Mouse (Mus musculus): ENCODE results near the gene Zbtb9.

The Zbtb9 gene

DNA sequence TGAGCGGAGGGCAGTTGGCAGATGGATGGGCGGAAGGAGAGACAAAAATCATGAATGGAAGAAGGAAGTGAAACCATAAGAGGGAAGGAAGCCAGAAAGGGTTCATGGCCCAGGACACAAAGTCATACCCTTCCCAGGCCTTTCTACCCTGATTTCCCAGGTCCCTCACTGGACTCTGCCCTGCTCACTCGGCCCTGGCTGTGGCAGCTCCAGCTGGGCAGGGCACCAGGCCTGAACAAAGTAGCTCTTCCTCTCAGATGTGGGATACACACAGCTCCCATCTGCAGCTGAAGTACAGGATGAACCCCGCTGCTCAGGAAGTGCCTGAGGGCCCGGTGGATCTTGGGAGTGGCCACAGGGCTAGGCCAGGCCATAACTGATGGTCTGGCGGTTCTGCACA is 69.9 kb downstream of the Zbtb9 start:
- no peak for DNase-seq

DNA sequence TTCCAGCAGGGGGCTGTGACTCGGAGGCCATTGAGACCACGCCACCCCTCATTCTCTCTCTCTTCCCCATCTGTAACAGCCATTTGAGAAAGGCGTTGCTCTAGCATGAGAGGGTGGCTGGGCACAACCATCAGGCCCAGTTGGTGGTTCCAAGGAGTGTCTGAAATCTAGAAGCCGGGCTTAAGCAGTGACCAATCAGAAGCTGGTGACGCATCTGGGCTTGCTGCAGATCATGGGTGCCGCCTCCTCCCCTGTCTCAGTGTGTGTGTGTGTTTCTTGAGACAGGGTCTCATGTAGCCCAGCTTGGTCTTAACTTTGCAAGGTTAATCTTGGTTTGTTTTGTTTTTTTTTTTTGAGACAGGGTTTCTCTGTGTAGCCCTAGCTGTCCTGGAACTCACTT is 72.2 kb downstream of the Zbtb9 start:
- no peak for DNase-seq

DNA sequence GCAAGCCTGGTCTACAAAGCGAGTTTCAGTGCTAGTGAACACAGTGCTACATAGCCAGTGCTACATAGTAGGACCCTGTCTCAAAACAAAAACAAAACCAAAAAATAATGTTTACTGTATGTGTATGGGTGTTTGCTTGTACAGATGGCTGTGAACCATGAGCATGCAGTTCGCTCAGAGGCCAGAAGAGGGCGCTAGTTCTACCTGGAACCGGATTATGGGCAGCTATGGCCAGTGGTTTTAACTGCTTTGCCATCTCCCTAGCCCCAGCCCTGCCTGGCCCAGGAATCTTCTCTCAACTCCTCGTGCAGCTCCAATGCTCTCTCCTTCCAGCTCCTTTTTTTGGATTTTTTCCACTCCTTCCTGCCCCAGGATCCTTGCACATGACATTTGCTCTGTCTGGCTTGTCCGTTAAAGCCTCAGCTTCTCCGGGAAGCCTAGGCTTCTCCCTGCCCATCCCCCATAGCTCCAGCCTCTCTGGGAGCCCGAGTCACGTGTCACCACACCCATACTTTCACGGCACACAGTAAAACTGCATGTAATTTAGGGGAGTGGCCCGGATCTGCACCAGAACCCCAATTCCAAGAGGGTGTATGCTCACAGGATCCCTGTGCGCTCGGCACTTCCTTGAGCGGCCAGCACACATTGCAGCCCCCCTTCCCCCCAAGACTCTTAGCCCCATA is 74.9 kb downstream of the Zbtb9 start:
- DNase-seq: no peak

GRCm38 (mm10) chr17:27048445-27049239 is 75.7 kb downstream of the Zbtb9 start:
- DNase-seq: no peak

DNA sequence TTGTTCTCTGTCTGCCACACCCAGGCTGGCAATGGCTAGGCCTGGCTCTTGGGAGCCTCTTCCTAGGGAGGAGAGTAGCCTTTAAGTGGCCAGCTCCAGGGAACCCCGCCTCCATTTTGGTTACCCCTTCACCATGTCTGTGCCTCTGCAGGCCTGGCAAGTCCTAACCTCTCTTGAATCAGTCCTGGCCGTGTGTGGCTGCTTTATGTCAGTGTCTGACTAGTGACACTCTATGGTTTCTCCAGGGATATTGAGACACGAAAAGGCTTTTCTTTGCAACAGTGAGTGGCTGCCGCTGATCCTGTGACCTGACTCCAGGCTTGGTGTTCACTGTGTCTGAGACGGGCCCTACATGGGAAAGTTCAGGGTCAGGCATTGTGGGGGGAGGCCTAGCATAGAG is 77.9 kb downstream of the Zbtb9 start:
- DNase-seq: no peak

GRCm38 (mm10) chr17:27051514-27051913 is 78.5 kb downstream of the Zbtb9 start:
- DNase-seq: no peak

DNA sequence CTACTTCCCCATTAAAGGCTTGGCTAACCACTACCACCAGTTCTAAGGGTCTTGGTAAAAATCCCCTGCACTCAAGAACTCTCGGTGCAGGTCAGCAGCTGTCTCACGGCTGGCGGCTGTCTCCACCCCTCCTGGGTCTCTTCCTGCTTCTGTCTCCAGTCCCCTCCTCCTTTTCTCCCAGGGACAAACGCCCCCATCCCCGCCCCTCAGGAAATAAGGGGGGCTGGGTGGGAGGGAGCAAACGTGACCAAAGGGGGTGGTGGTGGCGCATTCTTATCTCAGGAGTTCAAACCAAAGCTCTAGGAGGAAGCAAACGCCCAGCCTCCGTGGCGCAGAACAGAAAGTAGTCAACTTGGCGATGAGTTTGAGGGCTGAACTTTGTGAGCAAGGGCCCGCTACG is 83.2 kb downstream of the Zbtb9 start:
- no peak for DNase-seq

DNA sequence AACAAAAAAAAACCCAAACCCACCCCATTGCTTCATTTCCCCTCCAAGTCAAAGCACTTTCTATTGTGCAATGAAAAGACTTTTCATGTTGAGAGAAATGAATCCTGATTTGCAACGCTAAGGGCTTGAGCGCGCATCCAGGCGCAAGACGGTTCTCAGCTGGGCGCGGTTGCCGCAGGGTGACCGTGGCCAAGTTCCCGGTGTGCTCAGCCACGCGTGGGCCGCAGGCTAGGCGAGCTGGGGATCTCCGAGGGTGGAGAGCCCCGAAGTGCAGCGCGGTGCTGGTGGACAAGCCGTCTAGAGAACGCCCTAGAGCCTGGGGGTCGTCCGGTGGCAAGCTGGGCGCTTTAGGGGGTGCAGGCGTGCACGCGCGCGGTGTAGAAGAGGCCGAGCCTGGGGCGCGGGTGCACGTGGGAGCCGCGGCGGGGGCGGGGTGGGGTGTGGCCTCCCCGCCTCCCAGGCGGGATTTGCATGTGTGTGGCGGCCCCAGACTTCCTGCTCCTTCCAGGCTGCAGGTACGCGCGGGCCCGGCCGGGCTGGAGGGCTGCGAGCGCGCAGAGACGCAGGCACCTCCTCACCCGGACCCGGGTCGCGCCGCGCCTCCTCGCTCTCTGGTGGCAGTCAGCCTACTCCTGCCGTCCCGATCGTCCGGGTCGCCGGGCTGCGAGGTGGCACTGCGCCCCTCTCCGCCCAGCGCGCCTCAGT is 84.0 kb downstream of the Zbtb9 start, which contains the start of gene Itpr3:
Itpr3 (plus strand) TSS at position 493 of the 705 bp plus-strand sequence.
- DNase-seq: peak; percentile 67

GRCm38 (mm10) chr17:27057517-27058055 is 84.6 kb downstream of the Zbtb9 start:
- DNase-seq: no peak

Data from cerebellum, adult 8-10 months (tissue).